Mouse (Mus musculus) ES-Bruce4 (cell line): ENCODE measurements around the gene Cfap52. TPM values are rescaled to one million over a fixed set of nuclear protein-coding genes. Genes with fewer than 3 reads are reported as not detected.

Experiments
- H3K27ac ChIP-seq: 2 replicates; pipeline ENCODE4 v1.5.1; 2012; ENCODE audit warnings: low read length, inconsistent platforms; ENCODE audit not compliant: insufficient read depth
- H3K27me3 ChIP-seq: 2 replicates; pipeline ENCODE4 v1.6.1; 2012; ENCODE audit warnings: mild to moderate bottlenecking, low read length, inconsistent platforms; ENCODE audit not compliant: control insufficient read depth, poor library complexity, insufficient read depth, severe bottlenecking
- H3K36me3 ChIP-seq: 2 replicates; pipeline ENCODE4 v1.6.1; 2012; ENCODE audit warnings: inconsistent platforms, mild to moderate bottlenecking, low read length, moderate library complexity; ENCODE audit not compliant: control insufficient read depth, poor library complexity, insufficient read depth, severe bottlenecking
- H3K4me1 ChIP-seq: one replicate; pipeline ENCODE4 v1.8.1; 2011; ENCODE audit warnings: low read length; ENCODE audit not compliant: control insufficient read depth, insufficient read depth
- H3K4me3 ChIP-seq: 2 replicates; pipeline ENCODE4 v1.5.1; 2011; ENCODE audit warnings: low read depth, mild to moderate bottlenecking, low read length
- H3K9ac ChIP-seq: 2 replicates; pipeline ENCODE4 v1.6.1; 2012; ENCODE audit warnings: low read depth, mild to moderate bottlenecking, inconsistent platforms; ENCODE audit not compliant: poor library complexity, severe bottlenecking
- H3K9me3 ChIP-seq: replicated peaks from 2 replicates; pipeline ENCODE4 v1.6.1; 2012; ENCODE audit warnings: mild to moderate bottlenecking, low read length, inconsistent platforms; ENCODE audit not compliant: control insufficient read depth, poor library complexity, insufficient read depth, severe bottlenecking
- CTCF ChIP-seq: IDR thresholded peaks from one replicate; pipeline ENCODE4 v1.8.1; 2011; ENCODE audit warnings: low read depth, low read length
- EP300 ChIP-seq: IDR thresholded peaks from 2 replicates; pipeline ENCODE4 v1.6.1; 2011; ENCODE audit warnings: low read depth, low read length; ENCODE audit not compliant: insufficient read depth
- POLR2A ChIP-seq: IDR thresholded peaks from one replicate; pipeline ENCODE4 v1.8.1; 2011; ENCODE audit warnings: low read length; ENCODE audit not compliant: insufficient read depth
- polyA plus RNA-seq: library from polyadenylated mRNA; stranded (reverse); fragments of >200 nt; gene quantifications from 2 replicates; pipeline ENCODE4 v1.2.4, GENCODE M21; 2011; ENCODE audit warnings: low read depth; ENCODE audit not compliant: missing spikeins, insufficient read depth, insufficient read length

Gene Cfap52
- 0.66 TPM in 1 of 2 replicates, not detected in the other for polyA plus RNA-seq

DNA sequence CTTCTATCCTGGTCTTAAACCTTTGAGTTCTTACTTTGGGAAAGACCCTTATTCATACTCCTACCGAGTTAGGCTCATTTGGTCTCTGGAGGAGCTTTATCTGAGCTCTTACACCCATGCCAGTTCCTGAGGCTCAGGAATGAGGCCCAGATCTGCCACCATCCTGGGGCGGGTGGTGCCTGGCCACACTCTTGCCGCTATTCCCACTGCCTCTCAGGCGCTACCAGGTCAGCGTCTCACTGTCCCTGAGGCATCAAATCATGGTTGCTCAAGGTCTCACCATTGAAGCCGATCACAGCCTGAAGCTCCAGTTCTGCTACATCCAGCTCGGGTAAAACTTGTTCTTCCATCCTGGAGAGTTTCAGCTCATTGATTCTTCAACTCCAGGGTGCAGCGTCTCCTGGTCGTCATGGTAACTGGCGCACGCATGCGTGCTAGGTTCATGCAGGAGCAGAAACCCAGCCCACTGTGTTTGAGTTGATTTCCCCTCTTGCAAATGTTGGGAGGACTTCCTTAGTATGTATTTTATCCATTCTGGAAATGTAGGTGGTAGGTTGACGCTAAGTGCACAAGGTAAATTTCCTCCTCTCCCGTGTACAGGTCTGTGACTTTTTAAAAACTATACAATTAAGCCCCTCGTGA, at the start of gene Cfap52:
TSS of gene Cfap52 (minus strand) at position 410 of the 642 bp plus-strand sequence.
- Histone ChIP-seq H3K4me1 (no peaks in the 10 kb centered on the region), H3K27ac (no peak within 1 kb of the TSS)
- TF ChIP-seq POLR2A (no peak), CTCF (no peak), EP300 (no peak)

DNA sequence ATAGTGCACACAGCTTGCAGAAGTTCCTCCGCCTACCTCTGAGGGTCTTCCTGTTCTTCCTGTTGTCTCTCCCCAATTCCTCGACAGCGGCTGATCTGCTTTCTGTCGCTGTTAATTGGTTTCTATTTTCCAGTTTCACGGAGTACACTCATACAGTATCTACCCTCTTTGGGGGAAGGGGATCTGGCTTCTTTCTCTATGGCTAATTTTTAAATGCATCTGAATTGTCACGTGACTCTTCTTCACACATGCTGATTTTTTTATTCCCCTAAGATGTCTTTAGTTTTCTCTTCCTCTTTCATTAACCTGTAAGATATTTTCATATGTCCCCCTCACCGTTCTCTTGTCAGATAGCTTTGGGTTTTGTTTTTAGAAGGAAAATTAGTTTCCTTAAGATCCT, 46.8 kb upstream of the Cfap52 start:
- no peaks in the 10 kb centered on the region for H3K36me3 ChIP-seq
- no peaks in the 10 kb centered on the region for H3K27me3 ChIP-seq
- H3K4me1 ChIP-seq: no peaks in the 10 kb centered on the region
- no peak overlapping the region for H3K4me3 ChIP-seq
- H3K27ac ChIP-seq: no peak overlapping the region
- no peak for TF ChIP-seq CTCF
- TF ChIP-seq EP300: no peak
- no peak for TF ChIP-seq POLR2A
- no peak overlapping the region for H3K9ac ChIP-seq
- H3K9me3 ChIP-seq: no peaks in the 10 kb centered on the region

More for the DNA sequence above, at the start of gene Cfap52:
- Histone ChIP-seq H3K4me3 (peak within 1 kb of the TSS; percentile 85), H3K9ac (peak within 1 kb of the TSS; percentile 46), H3K9me3 (no peaks in the 10 kb centered on the region), H3K27me3 (no peaks in the 10 kb centered on the region), H3K36me3 (no peaks in the 10 kb centered on the region)

GRCm38 (mm10) chr11:68009377-68009776, 43.9 kb upstream of the Cfap52 start:
- Histone ChIP-seq H3K36me3 (no peaks in the 10 kb centered on the region), H3K27ac (no peak overlapping the region), H3K4me1 (no peaks in the 10 kb centered on the region), H3K4me3 (no peak overlapping the region), H3K27me3 (no peaks in the 10 kb centered on the region), H3K9ac (no peak overlapping the region), H3K9me3 (no peaks in the 10 kb centered on the region)
- TF ChIP-seq EP300: no peak
- TF ChIP-seq CTCF: no peak
- no peak for TF ChIP-seq POLR2A

DNA sequence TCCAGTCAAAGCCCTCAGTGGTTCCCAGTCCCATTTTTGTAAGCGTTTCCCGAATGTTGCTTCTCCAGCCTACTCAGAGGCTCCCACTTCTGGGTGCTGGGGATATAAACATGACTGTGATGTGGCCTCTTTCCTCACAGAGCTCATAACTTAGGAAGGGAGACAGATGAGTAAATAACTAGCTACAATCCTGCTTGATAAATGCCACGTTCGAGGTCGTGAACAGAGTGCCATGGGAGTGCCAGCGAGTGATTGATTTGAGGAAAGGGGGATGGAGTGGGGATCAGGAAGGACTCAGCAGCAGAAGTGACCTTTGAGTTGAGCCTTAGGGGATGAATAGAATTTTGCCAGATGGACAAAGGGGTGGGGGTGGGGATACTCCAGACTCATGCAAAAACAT, 42.2 kb upstream of the Cfap52 start:
- no peaks in the 10 kb centered on the region for H3K9me3 ChIP-seq
- no peaks in the 10 kb centered on the region for H3K27me3 ChIP-seq
- no peaks in the 10 kb centered on the region for H3K36me3 ChIP-seq
- no peak overlapping the region for H3K27ac ChIP-seq
- H3K4me1 ChIP-seq: no peaks in the 10 kb centered on the region
- no peak overlapping the region for H3K4me3 ChIP-seq
- no peak for TF ChIP-seq EP300
- H3K9ac ChIP-seq: no peak overlapping the region

GRCm38 (mm10) chr11:68006216-68006789, 40.9 kb upstream of the Cfap52 start:
- Histone ChIP-seq H3K27me3 (no peaks in the 10 kb centered on the region), H3K9ac (no peak overlapping the region), H3K4me3 (no peak overlapping the region), H3K9me3 (no peaks in the 10 kb centered on the region), H3K36me3 (no peaks in the 10 kb centered on the region), H3K27ac (no peak overlapping the region), H3K4me1 (no peaks in the 10 kb centered on the region)
- TF ChIP-seq EP300: no peak
- TF ChIP-seq CTCF: no peak
- no peak for TF ChIP-seq POLR2A

- Histone ChIP-seq H3K9ac (no peak overlapping the region), H3K4me3 (no peak overlapping the region), H3K36me3 (no peaks in the 10 kb centered on the region), H3K27me3 (no peaks in the 10 kb centered on the region), H3K4me1 (no peaks in the 10 kb centered on the region), H3K27ac (no peak overlapping the region), H3K9me3 (no peaks in the 10 kb centered on the region)
- TF ChIP-seq POLR2A (no peak), CTCF (peak; percentile 84)
Measured at GRCm38 (mm10) chr11:68004191-68004590, 38.7 kb upstream of the Cfap52 start.
